Mouse (Mus musculus) limb, embryonic 14.5 days (tissue): Measurements from ENCODE around the gene Tacc2. TPM values are rescaled to one million over a fixed set of nuclear protein-coding genes. Genes with fewer than 3 reads are reported as not detected.

Experiments used
- ATAC-seq: fragments of 200-750 bp; cut with Nextera tagmentation; 2 replicates; pipeline ENCODE4 v1.8.0; 2017; ENCODE audit warnings: low read depth, moderate number of reproducible peaks, moderate TSS enrichment; ENCODE audit not compliant: low FRiP score
- DNase-seq: peaks from one replicate; pipeline ENCODE4 v3.0.0-alpha.2; 2015; ENCODE audit warnings: low spot score
- H3K27ac ChIP-seq: fragments of 300-500 bp; sonication (generic); replicated peaks from 2 replicates; pipeline ENCODE4 v1.5.1; 2014; ENCODE audit warnings: low read depth, mild to moderate bottlenecking, low read length, moderate library complexity, mixed read lengths
- H3K27me3 ChIP-seq: fragments of 300-500 bp; sonication (generic); 2 replicates; pipeline ENCODE4 v1.6.1; 2014; ENCODE audit warnings: low read length, mixed read lengths; ENCODE audit not compliant: control insufficient read depth, insufficient read depth
- H3K36me3 ChIP-seq: fragments of 300-500 bp; sonication (generic); 2 replicates; pipeline ENCODE4 v1.6.1; 2014; ENCODE audit warnings: mild to moderate bottlenecking, low read length, moderate library complexity, mixed read lengths; ENCODE audit not compliant: control insufficient read depth, insufficient read depth
- H3K4me1 ChIP-seq: fragments of 300-500 bp; sonication (generic); 2 replicates; pipeline ENCODE4 v1.6.1; 2014; ENCODE audit warnings: antibody characterized with exemption, low read length, mixed read lengths; ENCODE audit not compliant: control insufficient read depth, insufficient read depth
- H3K4me2 ChIP-seq: fragments of 300-500 bp; sonication (generic); replicated peaks from 2 replicates; pipeline ENCODE4 v1.6.1; 2014; ENCODE audit warnings: low read depth, mild to moderate bottlenecking, low read length, moderate library complexity; ENCODE audit not compliant: severe bottlenecking
- H3K4me3 ChIP-seq: fragments of 300-500 bp; sonication (generic); replicated peaks from 2 replicates; pipeline ENCODE4 v1.5.1; 2014; ENCODE audit warnings: low read length
- H3K9ac ChIP-seq: fragments of 300-500 bp; sonication (generic); 2 replicates; pipeline ENCODE4 v1.6.1; 2014; ENCODE audit warnings: mild to moderate bottlenecking, low read depth, low read length, moderate library complexity; ENCODE audit not compliant: severe bottlenecking
- H3K9me3 ChIP-seq: fragments of 300-500 bp; sonication (generic); 2 replicates; pipeline ENCODE4 v1.6.1; 2016; ENCODE audit warnings: low read length; ENCODE audit not compliant: control insufficient read depth
- POLR2A ChIP-seq: fragments of 200-500 bp; IDR thresholded peaks from 2 replicates; pipeline ENCODE4 v1.8.0; 2012; ENCODE audit warnings: inconsistent platforms, mild to moderate bottlenecking, moderate library complexity, borderline replicate concordance; ENCODE audit not compliant: insufficient read depth, insufficient read length; ENCODE audit errors: extremely low read depth
- WGBS: fragments of 180-500 bp; shearing (Covaris S2); extraction: QIAGEN DNeasy Blood & Tissue Kit; methylation state at CpG from one replicate; pipeline ENCODE4 v1.1.7; 2014; 5-methylcytosine and 5-hydroxymethylcytosine counted together
- polyA plus RNA-seq, 2 experiments: library from polyadenylated mRNA; depleted of rRNA in 1 of 2; stranded (reverse) in 1 of 2; unstranded in 1 of 2; fragments of >200 nt; fragmentation: Nextera tagmentation in 1 of 2; extraction: Ambion mirVana in 1 of 2; gene quantifications; 2 replicates each; pipeline versions ENCODE4 v1.2.1 to v1.2.3; 2012 to 2014

The Tacc2 gene
- polyA plus RNA-seq, 2 experiments = 38.2 to 49.1 TPM

GRCm38 (mm10) chr7:130540176-130540575 is 37.1 kb upstream of the Tacc2 start:
- Histone ChIP-seq H3K9ac (no peak overlapping the region), H3K4me2 (no peak overlapping the region), H3K4me3 (no peak overlapping the region), H3K27ac (no peak overlapping the region), H3K4me1 (no peaks in the 10 kb centered on the region; the same call in 1 of the 2 replicates), H3K9me3 (no peaks in the 10 kb centered on the region), H3K36me3 (peaks cover 89% of the 10 kb centered on the region), H3K27me3 (no peaks in the 10 kb centered on the region)
- no peak for TF ChIP-seq POLR2A
- whole genome bisulfite sequencing = 91% methylated on average over 7 of the region's 7 CpGs
- no peak for DNase-seq
- ATAC-seq = no peak

- peaks cover 61% of the 10 kb centered on the region for H3K36me3 ChIP-seq
- no peaks in the 10 kb centered on the region for H3K9me3 ChIP-seq
- no peak overlapping the region for H3K4me2 ChIP-seq
- no peaks in the 10 kb centered on the region for H3K27me3 ChIP-seq
- peaks cover 8% of the 10 kb centered on the region; the same call in 1 of the 2 replicates for H3K4me1 ChIP-seq
- no peak overlapping the region for H3K27ac ChIP-seq
- WGBS = 96% methylated on average over 4 of the region's 4 CpGs
- DNase-seq (no peak), ATAC-seq (no peak)
- no peak for TF ChIP-seq POLR2A
- H3K9ac ChIP-seq = no peak overlapping the region
- no peak overlapping the region for H3K4me3 ChIP-seq
Measured at GRCm38 (mm10) chr7:130543181-130543580, 34.1 kb upstream of the Tacc2 start.

GRCm38 (mm10) chr7:130545401-130545800 is 31.8 kb upstream of the Tacc2 start:
- DNase-seq (no peak), ATAC-seq (no peak)
- Histone ChIP-seq H3K27ac (no peak overlapping the region), H3K9me3 (no peaks in the 10 kb centered on the region; the same call in 1 of the 2 replicates), H3K27me3 (no peaks in the 10 kb centered on the region), H3K4me3 (no peak overlapping the region; the same call in 1 of the 2 replicates), H3K4me1 (peaks cover 8% of the 10 kb centered on the region; the same call in 1 of the 2 replicates), H3K9ac (no peak overlapping the region), H3K36me3 (peaks cover 39% of the 10 kb centered on the region), H3K4me2 (peak overlapping the region; percentile 66; the same call in 1 of the 2 replicates)
- TF ChIP-seq POLR2A = no peak
- WGBS = 86% methylated on average over 5 of the region's 5 CpGs

DNA sequence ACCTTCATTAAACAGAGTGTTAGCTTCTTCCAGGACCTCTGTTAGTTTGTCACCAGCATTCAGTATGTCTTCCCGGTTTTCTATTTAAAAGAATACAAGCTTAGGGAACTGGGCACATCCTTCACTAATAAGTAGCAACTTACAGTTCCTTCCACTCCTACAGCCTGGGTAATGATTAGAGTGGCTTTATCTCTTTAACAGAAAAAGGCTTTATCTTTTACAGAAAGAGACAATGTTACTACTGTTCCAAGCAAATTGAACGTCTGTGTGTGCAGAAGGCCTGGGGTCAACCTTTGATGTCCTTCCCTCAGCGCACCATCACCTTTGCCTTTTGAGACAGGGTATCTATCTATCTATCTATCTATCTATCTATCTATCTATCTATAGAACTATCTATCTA is 31.3 kb upstream of the Tacc2 start:
- Histone ChIP-seq H3K9me3 (no peaks in the 10 kb centered on the region; the same call in 1 of the 2 replicates), H3K4me3 (peak overlapping the region; percentile 88), H3K36me3 (peaks cover 36% of the 10 kb centered on the region), H3K27me3 (no peaks in the 10 kb centered on the region), H3K4me2 (peak overlapping the region; percentile 66), H3K9ac (peak overlapping the region; percentile 97), H3K4me1 (peaks cover 8% of the 10 kb centered on the region; the same call in 1 of the 2 replicates), H3K27ac (peak overlapping the region; percentile 99; the same call in 1 of the 2 replicates)
- DNase-seq = no peak
- no peak for ATAC-seq
- WGBS = 58% methylated on average over 3 of the region's 3 CpGs
- no peak for TF ChIP-seq POLR2A

GRCm38 (mm10) chr7:130546421-130546790 is 30.8 kb upstream of the Tacc2 start:
- Histone ChIP-seq H3K4me2 (peak overlapping the region; percentile 66), H3K9ac (peak overlapping the region; percentile 97), H3K4me3 (peak overlapping the region; percentile 88), H3K36me3 (peaks cover 32% of the 10 kb centered on the region), H3K27ac (peak overlapping the region; percentile 99), H3K4me1 (peaks cover 8% of the 10 kb centered on the region; the same call in 1 of the 2 replicates), H3K9me3 (no peaks in the 10 kb centered on the region; the same call in 1 of the 2 replicates), H3K27me3 (no peaks in the 10 kb centered on the region)
- DNase-seq (no peak), ATAC-seq (no peak)
- no peak for TF ChIP-seq POLR2A
- 8% methylated on average over 7 of the region's 7 CpGs for WGBS
